Mouse (Mus musculus) megakaryocyte, embryonic 14.5 days (primary cell): ENCODE results near the gene Ablim2. TPM values are rescaled to one million over a fixed set of nuclear protein-coding genes. Genes with fewer than 3 reads are reported as not detected.

Experiments
- H3K27me3 ChIP-seq: replicated peaks from 2 replicates; pipeline ENCODE3; 2012; ENCODE audit warnings: inconsistent platforms
- H3K36me3 ChIP-seq: replicated peaks from 2 replicates; pipeline ENCODE3; 2012; ENCODE audit warnings: low read length, inconsistent platforms, mixed read lengths
- H3K4me1 ChIP-seq: 2 replicates; pipeline ENCODE4 v1.6.1; 2012; ENCODE audit warnings: inconsistent platforms
- H3K4me3 ChIP-seq: replicated peaks from 2 replicates; pipeline ENCODE3; 2012; ENCODE audit warnings: moderate library complexity, mild to moderate bottlenecking, inconsistent platforms
- H3K9me3 ChIP-seq: 2 replicates; pipeline ENCODE4 v1.6.1; 2012; ENCODE audit warnings: inconsistent platforms
- FLI1 ChIP-seq: IDR thresholded peaks from 2 replicates; pipeline ENCODE4 v1.6.1; 2012; ENCODE audit warnings: low read length, inconsistent platforms, mixed read lengths
- GATA1 ChIP-seq: IDR thresholded peaks from 3 replicates; pipeline ENCODE4 v1.6.1; 2012; ENCODE audit warnings: mixed read lengths, low read length, inconsistent platforms, borderline replicate concordance
- polyA plus RNA-seq: library from polyadenylated mRNA; stranded (reverse); fragments of >175 nt; gene quantifications from 2 replicates; pipeline ENCODE4 v1.2.3, GENCODE M21; 2012; ENCODE audit warnings: low replicate concordance; ENCODE audit not compliant: insufficient read depth

The Ablim2 gene
- polyA plus RNA-seq, 1 experiment: 0.28 TPM

- TF ChIP-seq FLI1 (no peak), GATA1 (no peak)
- H3K27me3 ChIP-seq: peaks cover 95% of the 10 kb centered on the region
- no peaks in the 10 kb centered on the region for H3K9me3 ChIP-seq
- H3K4me1 ChIP-seq: peaks cover 8% of the 10 kb centered on the region
- H3K4me3 ChIP-seq: no peak overlapping the region
- no peaks in the 10 kb centered on the region for H3K36me3 ChIP-seq
Observed at GRCm38 (mm10) chr5:35768525-35768924, 10.8 kb downstream of the Ablim2 start.

GRCm38 (mm10) chr5:35768997-35769396 is 11.3 kb downstream of the Ablim2 start:
- Histone ChIP-seq H3K9me3 (no peaks in the 10 kb centered on the region), H3K4me1 (peaks cover 13% of the 10 kb centered on the region), H3K36me3 (no peaks in the 10 kb centered on the region), H3K27me3 (peaks cover 95% of the 10 kb centered on the region), H3K4me3 (no peak overlapping the region)
- TF ChIP-seq FLI1: no peak
- TF ChIP-seq GATA1: no peak

- H3K36me3 ChIP-seq: no peaks in the 10 kb centered on the region
- no peak for TF ChIP-seq FLI1
- no peak for TF ChIP-seq GATA1
- H3K4me1 ChIP-seq: peaks cover 21% of the 10 kb centered on the region
- H3K4me3 ChIP-seq: no peak overlapping the region
- H3K27me3 ChIP-seq: peaks cover 95% of the 10 kb centered on the region
- H3K9me3 ChIP-seq: no peaks in the 10 kb centered on the region
Observed at GRCm38 (mm10) chr5:35770246-35770645, 12.6 kb downstream of the Ablim2 start.

- peaks cover 2% of the 10 kb centered on the region; the same call in 1 of the 2 replicates for H3K9me3 ChIP-seq
- H3K4me1 ChIP-seq: peaks cover 21% of the 10 kb centered on the region
- no peaks in the 10 kb centered on the region for H3K36me3 ChIP-seq
- no peak overlapping the region for H3K4me3 ChIP-seq
- peaks cover 95% of the 10 kb centered on the region for H3K27me3 ChIP-seq
- TF ChIP-seq GATA1: no peak
- TF ChIP-seq FLI1: no peak
Observed at GRCm38 (mm10) chr5:35770891-35771663, 13.4 kb downstream of the Ablim2 start.

- no peak for TF ChIP-seq FLI1
- no peak for TF ChIP-seq GATA1
- Histone ChIP-seq H3K36me3 (no peaks in the 10 kb centered on the region), H3K9me3 (peaks cover 4% of the 10 kb centered on the region; the same call in 1 of the 2 replicates), H3K4me1 (peaks cover 21% of the 10 kb centered on the region), H3K4me3 (no peak overlapping the region), H3K27me3 (peaks cover 93% of the 10 kb centered on the region)
Observed at GRCm38 (mm10) chr5:35773274-35774136, 15.8 kb downstream of the Ablim2 start.

GRCm38 (mm10) chr5:35774137-35774424 is 16.4 kb downstream of the Ablim2 start:
- peaks cover 4% of the 10 kb centered on the region; the same call in 1 of the 2 replicates for H3K9me3 ChIP-seq
- TF ChIP-seq GATA1 (no peak), FLI1 (no peak)
- peaks cover 90% of the 10 kb centered on the region for H3K27me3 ChIP-seq

GRCm38 (mm10) chr5:35781116-35781515 is 23.4 kb downstream of the Ablim2 start:
- Histone ChIP-seq H3K4me1 (no peaks in the 10 kb centered on the region), H3K27me3 (peaks cover 68% of the 10 kb centered on the region), H3K9me3 (peaks cover 34% of the 10 kb centered on the region), H3K36me3 (no peaks in the 10 kb centered on the region), H3K4me3 (no peak overlapping the region)
- TF ChIP-seq FLI1 (no peak), GATA1 (no peak)

More at GRCm38 (mm10) chr5:35774137-35774424, 16.4 kb downstream of the Ablim2 start:
- Histone ChIP-seq H3K4me1 (peaks cover 21% of the 10 kb centered on the region), H3K36me3 (no peaks in the 10 kb centered on the region), H3K4me3 (no peak overlapping the region)

GRCm38 (mm10) chr5:35782648-35783180 is 25.0 kb downstream of the Ablim2 start:
- H3K36me3 ChIP-seq: no peaks in the 10 kb centered on the region
- H3K27me3 ChIP-seq: peaks cover 66% of the 10 kb centered on the region
- TF ChIP-seq FLI1: no peak
- no peak for TF ChIP-seq GATA1
- H3K4me1 ChIP-seq: no peaks in the 10 kb centered on the region
- peaks cover 33% of the 10 kb centered on the region for H3K9me3 ChIP-seq
- H3K4me3 ChIP-seq: no peak overlapping the region

- Histone ChIP-seq H3K4me1 (peaks cover 9% of the 10 kb centered on the region), H3K9me3 (peaks cover 28% of the 10 kb centered on the region), H3K27me3 (peaks cover 66% of the 10 kb centered on the region), H3K4me3 (no peak overlapping the region), H3K36me3 (no peaks in the 10 kb centered on the region)
- TF ChIP-seq FLI1: no peak
- no peak for TF ChIP-seq GATA1
Observed at GRCm38 (mm10) chr5:35785853-35786252, 28.2 kb downstream of the Ablim2 start.
